Mouse (Mus musculus) liver, embryonic 14.5 days (tissue): Measurements from ENCODE around the gene Scyl1. TPM values are rescaled to one million over a fixed set of nuclear protein-coding genes. Genes with fewer than 3 reads are reported as not detected.

Experiments used
- ATAC-seq: fragments of 200-750 bp; cut with Nextera tagmentation; 2 replicates; pipeline ENCODE4 v1.8.0; 2017; ENCODE audit warnings: moderate number of reproducible peaks, mild to moderate bottlenecking, moderate library complexity; ENCODE audit not compliant: insufficient read depth
- DNase-seq, 3 experiments: peaks; one replicate each; pipeline ENCODE4 v3.0.0-alpha.2; 2012 to 2013; ENCODE audit warnings: low read depth in 3 of 3, low spot score in 3 of 3
- H3K27ac ChIP-seq: fragments of 300-500 bp; sonication (generic); 2 replicates; pipeline ENCODE4 v1.5.1; 2014; ENCODE audit warnings: moderate library complexity, mild to moderate bottlenecking, control low read depth, inconsistent platforms
- H3K27me3 ChIP-seq: fragments of 300-500 bp; sonication (generic); 2 replicates; pipeline ENCODE4 v1.6.1; 2014; ENCODE audit warnings: mild to moderate bottlenecking, low read length, moderate library complexity; ENCODE audit not compliant: control insufficient read depth, insufficient read depth
- H3K36me3 ChIP-seq: fragments of 300-500 bp; sonication (generic); replicated peaks from 2 replicates; pipeline ENCODE4 v1.6.1; 2014; ENCODE audit warnings: low read depth; ENCODE audit not compliant: control insufficient read depth, insufficient read depth
- H3K4me1 ChIP-seq, 2 experiments: fragments of 200-500 bp in 1 of 2; fragments of 300-500 bp in 1 of 2; sonication (generic) in 1 of 2; replicated peaks; 2 replicates each; pipeline ENCODE4 v1.6.1; 2012 to 2014; ENCODE audit warnings: antibody characterized with exemption in 1 of 2, inconsistent platforms in 1 of 2, low read length in 1 of 2; ENCODE audit not compliant: control insufficient read depth in 2 of 2, insufficient read depth in 2 of 2
- H3K4me2 ChIP-seq: fragments of 300-500 bp; sonication (generic); 2 replicates; pipeline ENCODE4 v1.6.1; 2014; ENCODE audit warnings: low read depth, mild to moderate bottlenecking, control low read depth, moderate library complexity
- H3K4me3 ChIP-seq, 2 experiments: fragments of 200-500 bp in 1 of 2; fragments of 300-500 bp in 1 of 2; sonication (generic) in 1 of 2; 2 replicates each; pipeline ENCODE4 v1.5.1; 2012 to 2014; ENCODE audit warnings: low read depth in 2 of 2, low read length in 2 of 2, mild to moderate bottlenecking in 2 of 2, control low read depth in 1 of 2, inconsistent platforms in 1 of 2, moderate library complexity in 1 of 2; ENCODE audit not compliant: insufficient read depth in 1 of 2
- H3K9ac ChIP-seq: fragments of 300-500 bp; sonication (generic); replicated peaks from 2 replicates; pipeline ENCODE4 v1.6.1; 2014; ENCODE audit warnings: mild to moderate bottlenecking, control low read depth, moderate library complexity
- H3K9me3 ChIP-seq: fragments of 300-500 bp; sonication (generic); 2 replicates; pipeline ENCODE4 v1.6.1; 2016; ENCODE audit warnings: low read length, mixed read lengths; ENCODE audit not compliant: control insufficient read depth
- CTCF ChIP-seq: IDR thresholded peaks from 2 replicates; pipeline ENCODE4 v1.5.1; 2016; ENCODE audit warnings: antibody characterized with exemption, low read depth, control low read depth
- EP300 ChIP-seq: IDR thresholded peaks from 2 replicates; pipeline ENCODE4 v1.6.1; 2016; ENCODE audit warnings: antibody characterized with exemption, low read depth
- WGBS: fragments of 180-500 bp; shearing (Covaris S2); extraction: QIAGEN DNeasy Blood & Tissue Kit; methylation state at CpG from one replicate; pipeline ENCODE4 v1.1.7; 2014; ENCODE audit not compliant: insufficient replicate concordance; 5-methylcytosine and 5-hydroxymethylcytosine counted together
- polyA plus RNA-seq, 2 experiments: library from polyadenylated mRNA; depleted of rRNA in 1 of 2; stranded (reverse) in 1 of 2; unstranded in 1 of 2; fragments of >200 nt; fragmentation: Nextera tagmentation in 1 of 2; extraction: Ambion mirVana in 1 of 2; gene quantifications; 2 replicates each; pipeline versions ENCODE4 v1.2.1 to v1.2.3; 2012 to 2014

Gene Scyl1
- polyA plus RNA-seq, 2 experiments, result 15.8 to 27.1 TPM

DNA sequence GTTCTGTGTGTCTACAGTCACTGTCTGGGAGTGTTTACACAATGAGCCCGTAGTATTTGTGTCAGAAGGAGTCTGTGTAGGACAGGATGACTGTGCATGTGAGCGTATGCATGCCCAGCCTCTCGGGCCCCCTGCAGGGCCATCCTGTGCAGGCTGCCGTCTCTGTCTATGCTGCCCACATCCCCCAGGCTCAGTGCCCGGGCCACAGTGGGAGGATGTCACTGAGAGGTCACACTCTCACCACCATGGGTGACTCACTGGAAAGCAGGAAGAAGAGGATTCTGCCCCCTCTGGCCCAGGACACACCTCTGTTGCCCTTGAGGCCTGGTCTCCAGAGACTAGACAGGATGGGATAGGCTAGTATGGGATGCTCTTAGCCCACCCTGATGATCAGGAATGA is 27.6 kb downstream of the Scyl1 start:
- no peak overlapping the region for H3K4me2 ChIP-seq
- H3K27ac ChIP-seq, result no peak overlapping the region
- no peak overlapping the region for H3K4me3 ChIP-seq
- H3K36me3 ChIP-seq, result no peaks in the 10 kb centered on the region
- WGBS, result 40% methylated on average over 5 of the region's 5 CpGs
- no peak for ATAC-seq
- TF ChIP-seq CTCF (peak; percentile 12; the same call in 1 of the 2 replicates), EP300 (no peak)
- H3K9ac ChIP-seq, result no peak overlapping the region
- DNase-seq, result no peak
- H3K27me3 ChIP-seq, result peaks cover 86% of the 10 kb centered on the region
- H3K4me1 ChIP-seq, result peaks cover 0 to 5% of the 10 kb centered on the region in 2 experiments; a peak in 2 of 4 replicates
- H3K9me3 ChIP-seq, result no peaks in the 10 kb centered on the region

DNA sequence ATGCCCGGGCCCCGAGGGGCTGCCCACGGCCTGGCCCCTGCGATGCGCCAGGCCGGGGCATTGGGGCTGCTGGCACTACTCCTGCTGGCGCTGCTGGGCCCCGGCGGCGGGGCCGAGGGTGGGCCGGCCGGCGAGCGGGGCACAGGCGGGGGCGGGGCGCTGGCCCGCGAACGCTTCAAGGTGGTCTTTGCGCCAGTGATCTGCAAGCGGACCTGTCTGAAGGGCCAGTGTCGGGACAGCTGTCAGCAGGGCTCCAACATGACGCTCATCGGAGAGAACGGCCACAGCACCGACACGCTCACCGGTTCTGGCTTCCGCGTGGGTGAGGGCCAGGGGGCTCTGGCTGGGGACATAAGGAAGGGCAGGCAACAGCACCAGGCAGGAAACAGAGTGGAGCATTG is 29.0 kb downstream of the Scyl1 start:
- Histone ChIP-seq H3K4me2 (peak overlapping the region; percentile 65), H3K36me3 (no peaks in the 10 kb centered on the region), H3K27ac (no peak overlapping the region), H3K9ac (no peak overlapping the region), H3K27me3 (peaks cover 82% of the 10 kb centered on the region), H3K4me3 (peak overlapping the region; percentile 30 to 37; a peak in 3 of 4 replicates), H3K9me3 (no peaks in the 10 kb centered on the region), H3K4me1 (peaks cover 0 to 5% of the 10 kb centered on the region in 2 experiments; a peak in 2 of 4 replicates)
- DNase-seq (no peak), ATAC-seq (no peak)
- 10% methylated on average over 32 of the region's 32 CpGs for WGBS
- no peak for TF ChIP-seq CTCF
- no peak for TF ChIP-seq EP300

DNA sequence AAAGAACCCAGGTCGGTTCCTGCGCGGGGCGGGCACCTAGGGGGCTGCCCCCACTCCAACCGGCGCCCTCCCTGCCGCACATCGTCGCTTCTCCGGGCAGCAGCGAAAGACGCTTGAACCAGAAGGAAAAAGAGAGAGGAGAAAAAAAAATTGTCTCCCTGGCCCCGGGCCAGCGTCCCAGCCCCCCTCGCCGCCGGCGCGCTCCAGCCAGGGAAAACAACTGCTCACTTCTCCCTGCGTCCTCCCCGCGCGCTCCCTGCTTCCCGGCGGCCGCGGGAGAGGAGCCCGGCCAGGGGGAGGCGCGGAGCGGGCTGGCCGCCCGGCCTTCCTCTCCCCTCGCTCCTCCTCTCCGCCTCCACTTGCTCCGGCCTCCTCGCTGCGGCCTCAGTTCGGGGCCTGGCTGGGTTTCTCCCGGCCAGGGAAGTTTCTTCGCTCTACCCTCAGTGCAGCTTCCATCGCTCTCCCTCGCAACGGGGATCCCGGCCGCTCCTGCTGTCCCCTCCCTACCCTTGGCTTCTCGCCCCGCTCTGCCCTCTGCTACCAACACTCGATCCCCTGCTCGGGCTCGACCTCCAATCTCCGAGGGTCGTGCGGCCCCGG is 29.5 kb downstream of the Scyl1 start:
- peak overlapping the region; percentile 13 to 37 for H3K4me3 ChIP-seq
- no peaks in the 10 kb centered on the region for H3K36me3 ChIP-seq
- no peak for ATAC-seq
- no peak overlapping the region for H3K27ac ChIP-seq
- TF ChIP-seq CTCF, result no peak
- no peak for TF ChIP-seq EP300
- no peak for DNase-seq
- peaks cover 79% of the 10 kb centered on the region for H3K27me3 ChIP-seq
- H3K4me2 ChIP-seq, result peak overlapping the region; percentile 65
- H3K4me1 ChIP-seq, result peaks cover 0 to 3% of the 10 kb centered on the region in 2 experiments; a peak in 2 of 4 replicates
- no peaks in the 10 kb centered on the region for H3K9me3 ChIP-seq
- WGBS, result 1% methylated on average over 53 of the region's 55 CpGs
- no peak overlapping the region for H3K9ac ChIP-seq

DNA sequence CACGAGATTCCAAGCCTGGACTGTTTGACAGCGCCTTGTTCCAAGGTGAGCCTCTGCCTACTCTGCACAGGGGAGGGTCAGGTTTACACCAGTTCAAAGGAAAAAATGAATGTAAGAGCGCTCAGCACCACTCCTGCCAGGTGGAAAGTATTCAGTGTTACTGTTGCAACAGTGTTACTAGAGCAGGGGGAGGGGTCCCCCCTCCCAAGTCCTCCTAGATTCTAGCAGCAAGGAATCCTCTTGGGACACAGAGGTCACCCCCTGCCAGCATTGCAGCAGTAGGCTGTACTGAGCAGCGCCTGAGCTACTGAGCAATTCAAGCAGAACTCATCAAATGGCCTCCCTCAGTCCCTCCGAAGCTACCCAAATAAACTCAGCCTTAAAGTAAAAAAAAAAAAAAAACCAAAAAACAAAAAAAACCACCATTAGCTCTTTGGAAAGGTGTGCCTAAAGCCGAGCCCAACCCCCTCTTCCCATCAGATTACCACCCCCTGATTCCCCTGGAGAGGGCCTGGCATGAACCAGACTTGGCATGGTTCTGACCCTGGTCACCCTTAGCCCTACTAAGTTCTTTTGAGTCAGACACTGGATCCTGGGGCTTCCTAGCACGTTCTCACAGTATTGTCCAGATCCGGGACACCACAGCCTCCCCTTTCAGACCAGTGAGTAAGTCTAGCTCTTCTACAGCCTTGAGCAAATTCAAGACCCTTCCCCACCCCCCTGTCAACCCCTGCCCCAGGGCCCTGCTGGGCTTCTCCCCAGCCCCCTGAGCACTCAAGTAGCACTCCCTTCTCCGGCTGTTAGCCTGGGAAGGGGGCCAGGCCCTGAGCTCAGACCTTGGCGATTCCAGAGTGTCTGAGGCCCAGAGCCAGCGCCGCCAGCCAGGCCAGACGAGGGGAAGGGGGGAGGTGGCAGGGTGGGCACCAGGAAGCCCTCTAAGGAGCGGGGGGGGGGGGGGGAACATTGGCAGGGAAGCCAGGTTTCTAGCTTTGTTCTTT is 30.6 kb downstream of the Scyl1 start, which contains the start of gene Ltbp3:
Gene Ltbp3 (plus strand): TSS at position 585 of the 998 bp plus-strand sequence.
- Histone ChIP-seq H3K27me3 (peaks cover 67% of the 10 kb centered on the region), H3K4me2 (peak within 1 kb of the TSS; percentile 65), H3K9me3 (no peaks in the 10 kb centered on the region), H3K4me1 (no peaks in the 10 kb centered on the region), H3K36me3 (no peaks in the 10 kb centered on the region), H3K9ac (no peak within 1 kb of the TSS), H3K4me3 (peak within 1 kb of the TSS in 1 of 2 experiments; percentile 37; a peak in 2 of 4 replicates), H3K27ac (no peak within 1 kb of the TSS)
- no peak for TF ChIP-seq EP300
- no peak for TF ChIP-seq CTCF
- no peak for DNase-seq
- ATAC-seq, result no peak
- 48% methylated on average over 13 of the region's 14 CpGs for WGBS

DNA sequence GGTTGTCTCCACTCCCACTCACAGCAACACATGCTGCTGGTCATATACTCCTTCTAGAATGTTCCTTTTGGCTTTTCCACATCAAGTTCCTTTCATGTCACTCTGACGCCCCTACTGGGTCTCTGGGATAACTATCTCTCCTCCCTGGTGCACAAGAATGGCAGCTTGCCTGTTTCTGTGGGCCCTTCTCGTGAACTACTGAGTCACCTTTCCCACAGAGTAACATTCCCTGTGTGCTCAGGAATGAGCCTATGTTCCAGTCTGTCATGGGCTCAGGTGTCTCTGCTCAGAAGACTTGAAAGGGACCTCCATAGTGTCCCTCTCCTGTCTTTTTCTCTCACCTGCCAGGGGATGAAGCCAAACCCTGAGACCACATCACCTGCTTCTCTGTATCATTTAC is 31.8 kb downstream of the Scyl1 start:
- DNase-seq (no peak), ATAC-seq (no peak)
- no peaks in the 10 kb centered on the region for H3K4me1 ChIP-seq
- no peak overlapping the region for H3K27ac ChIP-seq
- no peaks in the 10 kb centered on the region for H3K36me3 ChIP-seq
- H3K4me2 ChIP-seq, result no peak overlapping the region
- peaks cover 61% of the 10 kb centered on the region for H3K27me3 ChIP-seq
- TF ChIP-seq CTCF (no peak), EP300 (no peak)
- no peaks in the 10 kb centered on the region for H3K9me3 ChIP-seq
- no peak overlapping the region for H3K4me3 ChIP-seq
- H3K9ac ChIP-seq, result no peak overlapping the region
- 48% methylated on average over 2 of the region's 2 CpGs for WGBS
